Mouse (Mus musculus): Measurements from ENCODE around the gene Prune2. TPM values are rescaled to one million over a fixed set of nuclear protein-coding genes. Genes with fewer than 3 reads are reported as not detected.

Gene Prune2
- polyA plus RNA-seq, 1 experiment from 2014 or later, result 5.0 TPM

DNA sequence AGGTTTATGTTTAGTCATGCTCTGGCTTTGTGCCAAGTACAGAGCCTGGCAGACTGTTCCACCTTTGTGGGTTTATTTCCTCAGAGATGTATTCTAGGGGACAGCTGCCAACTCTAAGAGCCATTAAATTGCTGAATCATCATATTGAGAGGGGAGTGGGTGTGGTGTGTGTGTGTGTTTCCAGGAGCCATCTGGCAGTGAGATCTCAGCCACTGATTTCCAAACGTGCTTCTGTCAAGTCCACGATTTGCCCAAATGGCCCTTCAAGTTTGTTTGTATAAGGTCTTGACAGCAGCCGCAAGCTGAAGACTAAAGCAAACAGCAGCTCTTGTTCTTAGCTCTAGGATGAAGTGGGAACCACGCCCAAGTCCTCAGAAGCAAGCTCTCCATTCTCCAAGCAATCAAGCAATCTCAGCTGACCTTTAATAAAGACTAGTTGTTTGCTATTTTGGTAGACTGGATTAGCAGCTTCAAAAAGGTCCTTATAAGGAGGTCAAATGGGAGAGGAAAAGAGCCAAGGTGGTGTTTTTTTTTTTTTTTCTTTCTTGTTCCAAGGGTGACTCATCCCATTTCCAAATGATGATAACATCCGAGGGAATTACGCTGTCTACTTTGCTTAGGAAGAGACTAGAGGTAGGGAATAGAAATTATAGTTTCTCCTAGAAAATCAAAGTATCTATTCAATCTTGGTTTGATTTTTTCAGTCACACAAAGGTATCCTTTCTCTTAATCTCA is 55.5 kb downstream of the Prune2 start:
- Histone ChIP-seq H3K4me3 (no peak overlapping the region), H3K4me2 (replicated peaks) (no peak overlapping the region), H3K36me3 (no peaks in the 10 kb centered on the region), H3K9ac (no peak overlapping the region), H3K27me3 (replicated peaks) (no peaks in the 10 kb centered on the region), H3K4me1 (no peaks in the 10 kb centered on the region), H3K9me3 (no peaks in the 10 kb centered on the region), H3K27ac (no peak overlapping the region)
- no peak for ATAC-seq (ENCODE audit: low FRiP score, low read depth)
- WGBS, result 62% methylated on average over 6 of the region's 6 CpGs

DNA sequence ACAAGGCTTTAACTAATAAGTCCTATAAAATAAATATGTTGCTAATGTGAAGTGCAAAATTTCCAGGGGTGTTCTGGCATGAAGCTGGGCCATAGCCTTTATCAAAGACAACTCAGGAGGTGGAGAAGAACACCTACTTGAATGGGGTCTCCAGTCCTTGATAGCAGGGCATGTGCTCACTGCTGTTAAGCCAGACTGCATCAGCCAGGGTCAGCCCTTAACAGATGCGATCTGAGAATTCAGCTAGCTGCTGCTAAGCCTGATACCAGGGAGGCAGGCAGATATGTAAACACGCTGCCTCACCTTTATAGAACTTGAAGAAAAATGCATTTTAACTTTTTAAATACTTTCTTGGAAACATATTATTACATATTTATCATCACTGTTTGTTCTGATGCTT is 57.2 kb downstream of the Prune2 start:
- no peaks in the 10 kb centered on the region for H3K9me3 ChIP-seq
- 86% methylated on average over 2 of the region's 2 CpGs for WGBS
- no peak for ATAC-seq (ENCODE audit: low FRiP score, low read depth)
- no peak overlapping the region for H3K4me2 ChIP-seq (replicated peaks)
- H3K27me3 ChIP-seq (replicated peaks), result no peaks in the 10 kb centered on the region
- no peak overlapping the region for H3K9ac ChIP-seq
- H3K27ac ChIP-seq, result no peak overlapping the region
- no peaks in the 10 kb centered on the region for H3K36me3 ChIP-seq
- no peaks in the 10 kb centered on the region for H3K4me1 ChIP-seq
- no peak overlapping the region for H3K4me3 ChIP-seq

DNA sequence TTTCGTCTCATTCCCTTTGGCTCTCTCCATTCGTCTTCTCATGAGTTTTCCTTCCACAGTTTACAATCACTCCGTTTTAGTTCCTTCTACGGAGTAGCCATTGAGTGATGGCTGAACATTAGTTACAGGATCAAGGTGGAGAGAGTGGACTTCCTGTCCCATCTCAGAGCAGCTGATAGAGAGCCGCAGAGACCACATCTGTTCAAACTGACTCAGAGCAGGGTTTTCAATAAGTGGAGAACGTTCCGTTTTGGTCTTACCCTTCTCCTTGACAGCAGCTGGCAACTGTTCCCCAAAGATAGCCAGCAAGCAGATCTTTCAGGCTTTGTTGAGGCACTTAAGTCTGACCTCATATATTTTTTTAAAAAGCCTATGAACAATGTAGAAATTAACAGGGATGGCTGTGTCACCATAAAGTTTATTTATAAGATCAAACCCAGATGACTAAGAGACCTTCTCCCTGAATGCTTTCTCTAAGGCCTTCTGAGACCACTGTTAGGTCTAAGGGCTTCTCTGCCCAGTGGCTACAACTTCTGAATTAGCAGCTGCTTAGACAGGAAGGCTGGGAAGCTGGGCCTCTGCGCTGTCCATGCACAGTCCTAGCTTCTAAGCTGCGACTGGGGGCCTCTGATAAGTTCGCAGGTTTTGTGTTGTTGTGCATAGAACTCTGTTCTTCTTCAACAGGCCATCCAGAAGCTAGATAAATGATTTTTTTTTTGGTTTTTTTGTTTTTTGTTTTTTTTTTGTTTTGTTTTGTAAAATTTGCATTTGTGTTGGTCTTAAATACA is 58.6 kb downstream of the Prune2 start:
- ATAC-seq (ENCODE audit: low FRiP score, low read depth), result no peak
- H3K4me3 ChIP-seq, result no peak overlapping the region
- no peaks in the 10 kb centered on the region for H3K4me1 ChIP-seq
- WGBS, result 85% methylated on average over 10 of the region's 10 CpGs
- H3K27ac ChIP-seq, result no peak overlapping the region
- no peak overlapping the region for H3K9ac ChIP-seq
- H3K4me2 ChIP-seq (replicated peaks), result no peak overlapping the region
- no peaks in the 10 kb centered on the region for H3K27me3 ChIP-seq (replicated peaks)
- H3K36me3 ChIP-seq, result no peaks in the 10 kb centered on the region
- no peaks in the 10 kb centered on the region for H3K9me3 ChIP-seq

DNA sequence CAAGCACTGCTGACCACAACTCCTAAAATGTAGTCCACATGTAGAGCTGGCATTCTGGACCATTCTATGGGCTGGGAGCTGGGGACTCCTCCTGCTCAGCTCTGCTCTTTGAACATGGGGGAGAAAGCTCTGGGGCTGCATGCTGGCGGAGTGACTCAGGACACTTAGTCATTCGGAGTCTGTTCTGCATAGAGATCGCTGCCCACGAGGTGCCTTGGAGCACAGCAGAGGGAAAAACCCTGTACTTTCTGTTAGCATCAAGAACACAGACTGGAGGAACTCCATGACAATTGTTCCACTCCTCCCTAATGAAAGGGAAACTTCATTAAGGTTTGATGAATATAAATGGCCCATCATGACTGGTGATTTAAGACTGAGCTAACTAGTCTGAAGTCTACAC is 68.8 kb downstream of the Prune2 start:
- H3K27me3 ChIP-seq (replicated peaks), result no peaks in the 10 kb centered on the region
- no peak for ATAC-seq (ENCODE audit: low FRiP score, low read depth)
- no peak overlapping the region for H3K4me3 ChIP-seq
- no peaks in the 10 kb centered on the region for H3K36me3 ChIP-seq
- no peak overlapping the region for H3K4me2 ChIP-seq (replicated peaks)
- 77% methylated on average over 4 of the region's 4 CpGs for WGBS
- no peaks in the 10 kb centered on the region for H3K9me3 ChIP-seq
- H3K27ac ChIP-seq, result no peak overlapping the region
- H3K4me1 ChIP-seq, result no peaks in the 10 kb centered on the region
- H3K9ac ChIP-seq, result no peak overlapping the region

DNA sequence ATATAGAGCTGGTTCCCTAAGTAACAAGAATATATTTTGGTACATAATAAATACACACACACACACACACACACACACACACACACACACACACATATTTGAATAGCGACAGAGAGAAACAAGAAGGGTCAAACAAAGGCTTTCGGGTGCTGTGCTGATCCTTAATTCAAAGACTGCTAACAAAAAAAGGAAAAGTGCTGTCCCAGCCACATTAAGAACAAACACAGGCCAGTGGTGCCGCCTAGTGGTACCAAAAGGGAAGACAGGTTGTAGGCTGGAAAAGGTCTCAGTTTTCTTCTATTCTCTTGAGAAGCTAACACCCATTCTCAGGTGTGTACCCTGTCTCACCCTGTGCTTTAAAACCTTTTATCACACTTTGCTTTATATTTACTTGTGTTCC is 74.4 kb downstream of the Prune2 start:
- 11% methylated on average over 3 of the region's 3 CpGs for WGBS
- Histone ChIP-seq H3K9me3 (no peaks in the 10 kb centered on the region), H3K27me3 (replicated peaks) (no peaks in the 10 kb centered on the region), H3K4me1 (no peaks in the 10 kb centered on the region), H3K4me2 (replicated peaks) (no peak overlapping the region), H3K36me3 (no peaks in the 10 kb centered on the region), H3K4me3 (no peak overlapping the region), H3K9ac (no peak overlapping the region), H3K27ac (no peak overlapping the region)
- ATAC-seq (ENCODE audit: low FRiP score, low read depth), result peak; percentile 37; the same call in 1 of the 2 replicates

DNA sequence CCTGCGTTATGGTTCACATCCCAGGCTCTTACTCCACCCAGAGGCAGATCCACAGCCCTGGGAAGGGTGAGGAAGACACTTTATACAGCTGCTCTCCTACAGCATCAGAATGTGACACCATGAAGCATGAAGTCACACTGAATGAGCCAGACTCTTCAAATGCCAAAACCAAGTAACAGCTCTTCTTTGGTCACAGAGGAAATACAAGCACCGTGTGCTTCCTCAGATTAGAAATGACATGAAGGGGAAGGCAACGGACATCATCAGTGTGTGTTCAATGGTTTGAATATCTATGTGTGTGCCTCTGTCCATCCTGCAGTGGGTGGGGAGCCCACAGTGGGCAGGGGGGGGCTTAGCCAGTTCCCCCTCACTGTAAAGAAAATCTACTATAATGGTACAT is 76.4 kb downstream of the Prune2 start:
- 81% methylated on average over 3 of the region's 3 CpGs for WGBS
- H3K36me3 ChIP-seq, result no peaks in the 10 kb centered on the region
- H3K27ac ChIP-seq, result no peak overlapping the region
- no peak overlapping the region for H3K4me3 ChIP-seq
- no peaks in the 10 kb centered on the region for H3K4me1 ChIP-seq
- H3K9me3 ChIP-seq, result no peaks in the 10 kb centered on the region
- H3K9ac ChIP-seq, result no peak overlapping the region
- H3K4me2 ChIP-seq (replicated peaks), result no peak overlapping the region
- H3K27me3 ChIP-seq (replicated peaks), result no peaks in the 10 kb centered on the region
- ATAC-seq (ENCODE audit: low FRiP score, low read depth), result no peak

DNA sequence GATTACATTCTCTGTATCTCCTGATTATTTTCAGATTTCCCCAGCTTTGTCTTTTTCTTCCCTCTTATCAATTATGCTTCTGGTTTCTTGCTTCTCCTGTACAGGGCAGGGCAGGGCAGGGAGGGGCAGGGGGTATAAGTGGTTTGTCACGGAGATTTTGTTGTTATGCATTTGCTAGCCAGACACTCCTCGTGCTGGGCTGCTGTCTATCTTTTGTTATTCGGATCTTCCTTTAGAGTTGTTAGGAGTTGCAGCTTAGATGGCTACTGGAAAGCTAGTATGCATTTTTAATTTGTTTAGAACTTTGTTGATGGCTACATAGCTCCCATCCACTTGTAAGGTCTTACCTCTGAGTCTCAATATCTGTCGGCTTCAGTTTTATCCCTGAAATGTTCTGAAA is 91.0 kb downstream of the Prune2 start:
- WGBS, result 74% methylated on average over 4 of the region's 4 CpGs
- Histone ChIP-seq H3K9me3 (0 out of 2 replicates have a peak, but pooled peaks cover 10% of the 10 kb centered on the region), H3K4me1 (no peaks in the 10 kb centered on the region), H3K9ac (no peak overlapping the region), H3K27me3 (replicated peaks) (no peaks in the 10 kb centered on the region), H3K4me3 (no peak overlapping the region), H3K4me2 (replicated peaks) (no peak overlapping the region), H3K27ac (no peak overlapping the region), H3K36me3 (no peaks in the 10 kb centered on the region)
- no peak for ATAC-seq (ENCODE audit: low FRiP score, low read depth)

DNA sequence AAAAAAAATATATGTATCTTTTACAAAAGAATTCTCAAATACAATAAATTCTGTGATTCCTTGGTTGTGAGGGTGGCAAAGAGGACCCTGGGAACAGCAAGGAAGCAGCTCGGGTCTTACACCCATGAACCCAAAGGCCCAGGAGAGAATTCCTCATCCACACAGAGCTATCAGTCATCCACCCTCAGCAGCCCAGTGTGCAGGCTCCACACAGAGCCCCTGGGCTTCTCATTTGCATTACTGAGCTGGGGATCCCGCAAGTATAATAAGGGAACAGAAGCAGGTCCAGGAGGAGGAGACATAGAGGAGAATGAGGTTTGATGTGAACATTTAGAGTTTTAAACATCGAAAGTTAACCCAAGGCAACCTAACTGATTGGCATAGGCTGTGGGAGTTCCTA is 100.0 kb downstream of the Prune2 start:
- no peak for ATAC-seq (ENCODE audit: low FRiP score, low read depth)
- Histone ChIP-seq H3K27ac (no peak overlapping the region), H3K4me3 (no peak overlapping the region), H3K36me3 (no peaks in the 10 kb centered on the region), H3K4me2 (replicated peaks) (no peak overlapping the region), H3K9ac (no peak overlapping the region), H3K4me1 (no peaks in the 10 kb centered on the region), H3K27me3 (replicated peaks) (no peaks in the 10 kb centered on the region), H3K9me3 (no peaks in the 10 kb centered on the region)
- WGBS, result 32% methylated on average over 3 of the region's 3 CpGs

DNA sequence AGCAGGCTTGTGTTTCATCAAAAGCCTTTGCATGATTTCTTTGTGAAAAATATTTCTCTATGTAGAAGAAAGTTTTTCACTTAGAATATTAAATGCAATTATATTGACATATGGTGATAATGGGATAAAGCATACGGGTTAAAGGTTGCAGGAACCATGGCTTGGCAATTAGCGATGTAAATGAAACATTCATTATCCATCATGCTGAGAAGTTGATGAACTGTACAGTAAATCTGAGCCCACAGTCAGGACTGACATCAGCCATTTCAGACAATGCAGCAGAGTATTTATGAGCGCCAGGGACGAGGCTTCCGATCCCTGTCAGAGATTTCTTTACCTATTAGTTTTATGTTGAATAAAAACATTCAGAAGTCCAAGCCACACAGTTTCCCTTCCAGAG is 104.2 kb downstream of the Prune2 start:
- 75% methylated on average over 5 of the region's 5 CpGs for WGBS
- no peak for ATAC-seq (ENCODE audit: low FRiP score, low read depth)
- no peak overlapping the region for H3K4me3 ChIP-seq

DNA sequence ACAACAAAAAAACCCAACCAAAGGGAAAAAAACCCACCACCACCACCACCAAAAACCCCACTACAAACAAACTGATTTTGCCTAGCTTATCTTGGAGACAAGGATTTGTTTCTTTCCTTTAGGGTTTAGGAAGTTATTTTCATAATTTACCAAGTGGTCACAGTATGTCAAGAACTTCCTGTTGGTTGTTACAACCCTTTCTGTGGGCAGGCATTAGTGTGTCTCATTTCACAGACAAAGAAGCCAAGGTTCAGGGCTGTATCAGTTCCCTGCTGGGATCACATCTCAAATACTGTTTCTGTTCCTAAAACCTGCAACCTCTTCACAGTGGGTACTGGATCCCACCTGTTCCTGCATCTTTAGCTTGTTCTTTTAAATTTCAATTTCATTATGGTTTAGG is 108.5 kb downstream of the Prune2 start:
- Histone ChIP-seq H3K27ac (no peak overlapping the region), H3K4me3 (no peak overlapping the region), H3K4me1 (no peaks in the 10 kb centered on the region), H3K36me3 (no peaks in the 10 kb centered on the region), H3K9me3 (no peaks in the 10 kb centered on the region), H3K4me2 (replicated peaks) (no peak overlapping the region), H3K27me3 (replicated peaks) (no peaks in the 10 kb centered on the region), H3K9ac (no peak overlapping the region)
- no peak for ATAC-seq (ENCODE audit: low FRiP score, low read depth)

More for the DNA sequence above, 104.2 kb downstream of the Prune2 start:
- H3K27ac ChIP-seq, result no peak overlapping the region
- H3K9ac ChIP-seq, result no peak overlapping the region
- H3K4me2 ChIP-seq (replicated peaks), result no peak overlapping the region
- H3K36me3 ChIP-seq, result no peaks in the 10 kb centered on the region
- no peaks in the 10 kb centered on the region for H3K27me3 ChIP-seq (replicated peaks)
- H3K9me3 ChIP-seq, result no peaks in the 10 kb centered on the region
- no peaks in the 10 kb centered on the region for H3K4me1 ChIP-seq

DNA sequence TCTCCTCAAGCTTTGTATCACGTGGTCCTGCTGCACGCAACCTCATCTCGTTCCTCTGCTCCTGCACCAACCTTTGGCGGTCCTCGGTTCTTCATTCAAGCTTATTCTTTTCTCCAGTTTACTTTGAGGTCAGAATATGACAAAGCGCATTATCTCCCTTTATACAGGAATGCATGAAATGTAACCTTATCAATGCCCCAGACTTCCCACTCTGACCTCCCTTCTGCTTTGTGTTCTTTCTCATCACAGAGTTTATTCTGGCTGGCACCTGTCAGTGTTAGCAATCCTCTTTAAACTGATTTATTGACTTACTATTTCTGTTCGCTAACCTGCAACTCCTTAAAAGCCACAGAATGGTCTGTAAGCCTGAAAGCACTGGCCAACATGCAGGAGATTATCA is 113.1 kb downstream of the Prune2 start:
- Histone ChIP-seq H3K4me1 (no peaks in the 10 kb centered on the region), H3K4me2 (replicated peaks) (no peak overlapping the region), H3K9me3 (no peaks in the 10 kb centered on the region), H3K36me3 (no peaks in the 10 kb centered on the region), H3K4me3 (no peak overlapping the region), H3K27me3 (replicated peaks) (no peaks in the 10 kb centered on the region), H3K9ac (no peak overlapping the region), H3K27ac (no peak overlapping the region)
- no peak for ATAC-seq (ENCODE audit: low FRiP score, low read depth)
- 93% methylated on average over 7 of the region's 7 CpGs for WGBS

DNA sequence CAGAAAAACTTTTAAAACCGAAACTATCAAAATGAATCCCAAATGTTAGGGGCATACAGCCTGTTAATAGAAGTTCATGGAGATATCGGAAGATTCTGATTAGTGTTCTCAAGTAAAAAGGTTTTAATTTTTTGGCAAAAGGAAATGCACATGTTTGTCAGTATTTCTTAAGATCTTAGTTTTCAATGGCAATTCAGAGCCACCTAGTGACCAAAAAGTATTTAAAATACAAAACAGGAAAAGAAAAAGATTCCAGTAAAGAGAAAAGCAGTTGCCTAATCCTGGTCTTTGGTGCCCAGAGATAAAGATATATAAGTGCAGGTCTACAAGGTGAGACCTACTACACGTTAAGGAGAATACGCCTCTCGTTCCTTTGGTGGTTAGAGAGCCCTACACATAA is 115.3 kb downstream of the Prune2 start:
- Histone ChIP-seq H3K27me3 (replicated peaks) (no peaks in the 10 kb centered on the region), H3K9me3 (no peaks in the 10 kb centered on the region), H3K4me1 (no peaks in the 10 kb centered on the region), H3K27ac (no peak overlapping the region), H3K4me2 (replicated peaks) (no peak overlapping the region), H3K36me3 (no peaks in the 10 kb centered on the region), H3K9ac (no peak overlapping the region), H3K4me3 (no peak overlapping the region)
- WGBS, result 94% methylated on average over 5 of the region's 5 CpGs
- no peak for ATAC-seq (ENCODE audit: low FRiP score, low read depth)

DNA sequence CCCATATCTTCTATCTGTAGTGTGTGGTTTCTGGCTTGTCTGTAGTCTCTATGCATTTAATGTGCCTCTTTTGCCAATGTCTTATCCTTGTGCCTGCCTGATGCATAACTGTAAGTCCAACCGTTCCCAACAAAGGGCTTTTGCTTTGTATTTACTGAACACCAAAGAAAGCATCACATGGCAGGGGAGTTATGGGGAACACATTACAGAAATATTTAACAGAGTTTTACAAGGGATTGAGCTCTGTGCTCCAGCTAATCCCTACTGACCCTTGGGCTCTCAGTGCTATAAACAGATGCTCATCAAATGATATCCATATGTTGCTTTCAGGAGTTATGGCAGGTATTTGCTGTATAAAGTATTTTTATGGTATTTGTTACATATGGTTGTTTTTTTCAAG is 116.3 kb downstream of the Prune2 start:
- 80% methylated on average over 1 of the region's 1 CpGs for WGBS
- Histone ChIP-seq H3K4me2 (replicated peaks) (no peak overlapping the region), H3K36me3 (no peaks in the 10 kb centered on the region), H3K4me1 (no peaks in the 10 kb centered on the region), H3K4me3 (no peak overlapping the region), H3K9ac (no peak overlapping the region), H3K27me3 (replicated peaks) (no peaks in the 10 kb centered on the region), H3K9me3 (no peaks in the 10 kb centered on the region), H3K27ac (no peak overlapping the region)
- no peak for ATAC-seq (ENCODE audit: low FRiP score, low read depth)
